Mouse (Mus musculus) neural tube, embryonic 15.5 days (tissue): ENCODE results near the gene Tnfrsf25. TPM values are rescaled to one million over a fixed set of nuclear protein-coding genes. Genes with fewer than 3 reads are reported as not detected.

Experiments
- ATAC-seq: fragments of 200-750 bp; cut with Nextera tagmentation; 2 replicates; pipeline ENCODE4 v1.8.0; 2017; ENCODE audit warnings: mild to moderate bottlenecking, moderate TSS enrichment, moderate library complexity; ENCODE audit not compliant: low FRiP score
- H3K27ac ChIP-seq: fragments of 300-500 bp; sonication (generic); replicated peaks from 2 replicates; pipeline ENCODE4 v1.5.1; 2015; ENCODE audit warnings: mild to moderate bottlenecking, inconsistent platforms
- H3K27me3 ChIP-seq: fragments of 300-500 bp; sonication (generic); replicated peaks from 2 replicates; pipeline ENCODE4 v1.6.1; 2015; ENCODE audit warnings: inconsistent platforms
- H3K36me3 ChIP-seq: fragments of 300-500 bp; sonication (generic); 2 replicates; pipeline ENCODE4 v1.6.1; 2015; ENCODE audit warnings: inconsistent platforms
- H3K4me1 ChIP-seq: fragments of 300-500 bp; sonication (generic); 2 replicates; pipeline ENCODE4 v1.6.1; 2015; ENCODE audit warnings: inconsistent platforms
- H3K4me2 ChIP-seq: fragments of 300-500 bp; sonication (generic); 2 replicates; pipeline ENCODE4 v1.6.1; 2015; ENCODE audit warnings: inconsistent platforms, mild to moderate bottlenecking, moderate library complexity
- H3K4me3 ChIP-seq: fragments of 300-500 bp; sonication (generic); replicated peaks from 2 replicates; pipeline ENCODE4 v1.5.1; 2015; ENCODE audit warnings: mild to moderate bottlenecking, inconsistent platforms
- H3K9ac ChIP-seq: fragments of 300-500 bp; sonication (generic); replicated peaks from 2 replicates; pipeline ENCODE4 v1.6.1; 2015; ENCODE audit warnings: mild to moderate bottlenecking, inconsistent platforms
- H3K9me3 ChIP-seq: fragments of 300-500 bp; sonication (generic); replicated peaks from 2 replicates; pipeline ENCODE4 v1.6.1; 2016; ENCODE audit warnings: inconsistent platforms
- WGBS: fragments of 180-500 bp; shearing (Covaris S2); methylation state at CpG from one replicate; pipeline ENCODE4 v1.1.7; 2015; ENCODE audit warnings: mixed read lengths; 5-methylcytosine and 5-hydroxymethylcytosine counted together
- polyA plus RNA-seq: library from polyadenylated mRNA; unstranded; fragments of >200 nt; fragmentation: Nextera tagmentation; extraction: Ambion mirVana; gene quantifications from 2 replicates; pipeline ENCODE4 v1.2.1, GENCODE M21; 2015

Tnfrsf25 gene
- polyA plus RNA-seq, 1 experiment from 2014 or later, result 1.2 TPM

DNA sequence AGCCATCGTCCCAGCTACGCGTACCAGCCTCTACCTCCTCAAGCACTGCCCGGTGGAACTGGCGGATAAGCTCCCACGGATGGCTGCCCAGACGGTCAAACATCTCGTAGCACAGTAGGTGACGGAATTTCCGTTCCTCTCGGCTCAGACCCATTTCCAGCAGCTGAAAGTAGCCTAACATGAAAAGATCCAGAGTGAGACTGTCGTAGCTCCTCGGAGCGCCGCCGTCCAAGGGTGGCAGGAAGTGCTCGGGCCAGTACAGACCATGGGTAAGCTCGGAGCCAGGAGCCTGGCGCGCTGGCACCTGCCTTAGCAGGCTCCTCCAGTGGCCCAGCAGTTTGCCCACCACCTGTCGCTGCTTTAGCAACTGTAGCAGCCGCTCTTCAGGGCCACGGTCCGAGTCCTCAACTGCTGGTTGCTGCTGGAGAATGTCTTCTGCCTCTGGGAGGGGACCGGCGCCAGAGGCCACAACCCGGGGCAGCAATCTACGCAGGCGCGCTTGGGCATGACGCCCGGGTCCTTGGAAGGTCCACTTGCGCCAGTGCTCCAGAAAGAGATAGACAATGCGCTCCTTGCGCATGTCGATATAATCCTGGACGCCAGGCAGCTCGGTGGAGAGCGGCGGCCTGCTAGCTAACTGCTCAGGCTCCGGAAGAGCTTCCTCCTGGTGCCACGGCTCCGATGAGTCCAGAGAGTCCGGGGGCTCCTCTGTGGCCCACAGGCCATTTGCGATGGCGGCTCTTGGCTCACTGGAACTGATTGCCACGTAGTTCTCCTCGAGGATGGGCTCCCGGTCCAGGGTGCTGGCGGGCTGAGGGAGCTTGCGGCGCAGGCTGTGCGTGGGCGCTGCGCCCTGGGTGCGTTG is 9.7 kb downstream of the Tnfrsf25 start:
- H3K4me3 ChIP-seq, result peak overlapping the region; percentile 28
- peak overlapping the region; percentile 28; the same call in 1 of the 2 replicates for H3K9ac ChIP-seq
- H3K36me3 ChIP-seq, result no peaks in the 10 kb centered on the region
- 5% methylated on average over 56 of the region's 56 CpGs for WGBS
- no peak for ATAC-seq
- H3K9me3 ChIP-seq, result no peaks in the 10 kb centered on the region
- H3K27ac ChIP-seq, result no peak overlapping the region
- peak overlapping the region; percentile 53 for H3K4me2 ChIP-seq
- H3K27me3 ChIP-seq, result peaks cover 99% of the 10 kb centered on the region
- peaks cover 32% of the 10 kb centered on the region for H3K4me1 ChIP-seq

GRCm38 (mm10) chr4:152126026-152126920 is 10.5 kb downstream of the Tnfrsf25 start:
- Histone ChIP-seq H3K27me3 (peaks cover 99% of the 10 kb centered on the region), H3K36me3 (no peaks in the 10 kb centered on the region), H3K4me1 (peaks cover 32% of the 10 kb centered on the region), H3K4me2 (peak overlapping the region; percentile 53), H3K4me3 (peak overlapping the region; percentile 28), H3K9ac (peak overlapping the region; percentile 28), H3K9me3 (no peaks in the 10 kb centered on the region), H3K27ac (no peak overlapping the region)
- no peak for ATAC-seq
- WGBS, result 3% methylated on average over 65 of the region's 65 CpGs

DNA sequence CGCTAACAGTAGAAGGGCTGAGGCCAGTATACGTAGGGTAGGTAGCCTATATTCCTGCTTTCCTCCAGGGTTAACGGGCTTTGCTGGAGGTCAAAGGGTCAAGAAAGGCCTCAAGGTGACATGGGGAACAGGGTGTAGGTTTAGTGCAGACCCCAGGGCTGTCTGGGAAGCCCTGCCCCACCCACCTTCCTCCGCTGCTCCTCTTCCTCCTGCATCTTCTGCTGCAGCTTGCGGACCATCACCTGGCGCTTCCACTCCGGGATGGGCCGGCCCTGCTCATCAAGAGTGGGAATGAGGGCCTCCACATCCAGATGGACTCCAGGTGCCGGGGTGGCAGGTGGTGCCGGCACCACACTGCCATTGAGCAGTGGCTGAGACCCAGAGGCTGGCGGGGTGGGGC is 12.2 kb downstream of the Tnfrsf25 start:
- no peak for ATAC-seq
- H3K4me3 ChIP-seq, result no peak overlapping the region
- H3K27ac ChIP-seq, result no peak overlapping the region
- 85% methylated on average over 11 of the region's 11 CpGs for WGBS
- H3K4me2 ChIP-seq, result no peak overlapping the region
- H3K9ac ChIP-seq, result no peak overlapping the region
- H3K4me1 ChIP-seq, result peaks cover 42% of the 10 kb centered on the region
- H3K27me3 ChIP-seq, result peaks cover 99% of the 10 kb centered on the region
- H3K36me3 ChIP-seq, result no peaks in the 10 kb centered on the region
- no peaks in the 10 kb centered on the region for H3K9me3 ChIP-seq

DNA sequence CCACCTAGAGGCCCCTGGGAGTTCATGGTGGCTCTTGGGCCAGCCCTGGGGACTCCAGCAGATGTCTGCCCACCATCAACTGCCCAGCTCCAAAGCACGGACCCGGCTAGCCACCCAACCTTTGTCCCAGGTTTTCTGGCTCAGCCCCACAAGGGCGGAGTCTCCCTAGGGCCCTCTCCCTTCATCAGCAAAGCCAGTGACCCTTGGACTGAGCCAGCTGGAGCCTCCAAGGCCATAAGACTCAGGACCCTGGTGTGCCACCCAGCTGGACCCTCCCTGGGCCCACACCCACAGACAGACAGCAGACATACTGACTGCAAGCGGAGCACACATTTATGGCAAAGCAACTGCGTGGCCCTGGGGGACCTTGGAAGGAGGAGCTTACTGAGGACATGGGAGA is 13.1 kb downstream of the Tnfrsf25 start:
- H3K27me3 ChIP-seq, result peaks cover 99% of the 10 kb centered on the region
- no peak overlapping the region for H3K4me2 ChIP-seq
- no peak overlapping the region for H3K27ac ChIP-seq
- H3K4me1 ChIP-seq, result peaks cover 42% of the 10 kb centered on the region
- H3K4me3 ChIP-seq, result no peak overlapping the region
- no peak for ATAC-seq
- 55% methylated on average over 5 of the region's 5 CpGs for WGBS
- H3K9ac ChIP-seq, result no peak overlapping the region
- no peaks in the 10 kb centered on the region for H3K36me3 ChIP-seq
- no peaks in the 10 kb centered on the region for H3K9me3 ChIP-seq

DNA sequence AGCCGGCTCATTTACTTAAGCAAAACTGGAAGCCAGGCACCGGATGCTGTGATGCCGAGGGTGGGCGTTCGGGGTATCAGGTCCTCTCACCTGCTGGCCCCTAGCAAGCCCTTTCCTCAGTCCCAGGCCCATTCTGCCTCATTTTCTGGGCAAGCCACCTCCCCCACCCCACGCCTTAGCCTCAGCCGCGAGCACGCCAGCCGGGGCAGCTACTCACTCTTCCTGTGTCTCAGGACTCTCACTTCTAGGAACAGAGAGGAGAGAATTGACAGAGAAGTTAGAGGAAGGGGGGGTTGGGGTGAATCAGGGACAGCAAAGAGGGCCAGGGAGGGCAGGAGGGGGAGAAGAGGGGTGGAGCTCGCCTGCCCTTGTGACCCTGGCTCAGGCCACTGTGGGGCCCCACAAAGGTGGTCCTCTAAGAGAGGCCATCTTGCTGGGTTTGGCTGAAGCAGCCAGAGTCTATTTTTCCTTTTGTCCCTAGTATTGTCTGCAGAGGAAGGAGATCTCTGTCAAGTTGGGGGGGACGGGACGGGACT is 13.7 kb downstream of the Tnfrsf25 start:
- Histone ChIP-seq H3K4me3 (no peak overlapping the region), H3K9ac (no peak overlapping the region), H3K9me3 (no peaks in the 10 kb centered on the region), H3K36me3 (no peaks in the 10 kb centered on the region), H3K27me3 (peaks cover 99% of the 10 kb centered on the region), H3K4me1 (peaks cover 42% of the 10 kb centered on the region), H3K4me2 (no peak overlapping the region), H3K27ac (no peak overlapping the region)
- WGBS, result 24% methylated on average over 13 of the region's 13 CpGs
- no peak for ATAC-seq

GRCm38 (mm10) chr4:152130771-152131653 is 15.3 kb downstream of the Tnfrsf25 start:
- peak overlapping the region; percentile 23 for H3K9ac ChIP-seq

DNA sequence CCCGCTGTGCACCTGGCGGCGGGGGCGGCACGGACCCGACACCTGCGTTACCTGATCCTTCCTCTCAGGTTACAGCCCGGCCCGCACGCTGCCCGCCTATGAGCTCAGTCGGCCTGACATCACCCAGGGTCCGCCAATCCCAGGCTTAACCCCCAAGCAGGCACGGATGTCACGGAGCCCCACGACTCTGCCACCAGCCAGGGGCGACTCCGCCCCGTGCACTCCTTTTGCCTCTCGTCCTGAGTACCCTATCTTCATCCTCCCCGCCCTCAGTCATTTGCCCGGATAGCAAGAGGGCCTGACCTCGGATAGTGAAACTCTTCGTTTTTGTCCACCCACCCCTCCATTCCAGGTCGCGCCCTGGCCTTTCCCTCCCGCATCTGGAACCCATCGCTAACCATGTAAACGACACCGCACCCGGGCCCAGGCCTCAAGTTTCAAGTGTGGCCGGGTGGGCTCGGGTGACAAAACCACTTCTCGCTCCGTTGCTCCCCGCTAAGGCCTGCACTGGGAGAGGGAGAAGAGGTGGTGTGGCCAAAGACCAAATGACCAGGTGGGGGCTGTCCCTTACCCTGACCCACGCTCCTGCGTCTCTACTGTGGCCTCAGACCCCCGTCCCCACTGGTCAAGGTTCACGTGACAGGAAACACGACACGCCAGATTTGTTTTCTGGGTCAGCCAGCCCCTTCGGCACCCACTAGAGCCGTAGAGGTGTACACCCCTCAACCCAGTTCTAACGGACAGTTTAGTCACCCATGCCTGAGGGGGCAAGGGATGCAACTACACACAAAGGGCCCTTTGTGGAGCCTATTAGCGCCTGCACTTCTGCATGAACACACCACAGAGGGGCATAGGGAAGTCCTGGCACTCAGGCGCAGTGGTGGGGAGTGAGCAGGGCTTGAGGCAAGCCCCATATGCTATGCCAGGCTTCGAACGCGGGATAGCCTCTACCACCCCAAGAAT is 16.4 kb downstream of the Tnfrsf25 start:
- H3K4me1 ChIP-seq, result peaks cover 21% of the 10 kb centered on the region
- no peak for ATAC-seq
- peaks cover 86% of the 10 kb centered on the region for H3K27me3 ChIP-seq
- H3K4me2 ChIP-seq, result peak overlapping the region; percentile 61
- no peaks in the 10 kb centered on the region for H3K36me3 ChIP-seq
- peak overlapping the region; percentile 36 for H3K4me3 ChIP-seq
- no peaks in the 10 kb centered on the region for H3K9me3 ChIP-seq
- H3K9ac ChIP-seq, result no peak overlapping the region
- H3K27ac ChIP-seq, result no peak overlapping the region
- WGBS, result 5% methylated on average over 50 of the region's 50 CpGs

More at GRCm38 (mm10) chr4:152130771-152131653, 15.3 kb downstream of the Tnfrsf25 start:
- Histone ChIP-seq H3K27ac (peak overlapping the region; percentile 13; the same call in 1 of the 2 replicates), H3K4me3 (peak overlapping the region; percentile 36), H3K4me2 (peak overlapping the region; percentile 61), H3K36me3 (no peaks in the 10 kb centered on the region), H3K4me1 (peaks cover 30% of the 10 kb centered on the region), H3K27me3 (peaks cover 94% of the 10 kb centered on the region), H3K9me3 (no peaks in the 10 kb centered on the region)
- WGBS, result under 1% methylated on average over 67 of the region's 85 CpGs
- peak; percentile 58 for ATAC-seq

GRCm38 (mm10) chr4:152132772-152133169 is 17.0 kb downstream of the Tnfrsf25 start:
- WGBS, result 28% methylated on average over 10 of the region's 10 CpGs

DNA sequence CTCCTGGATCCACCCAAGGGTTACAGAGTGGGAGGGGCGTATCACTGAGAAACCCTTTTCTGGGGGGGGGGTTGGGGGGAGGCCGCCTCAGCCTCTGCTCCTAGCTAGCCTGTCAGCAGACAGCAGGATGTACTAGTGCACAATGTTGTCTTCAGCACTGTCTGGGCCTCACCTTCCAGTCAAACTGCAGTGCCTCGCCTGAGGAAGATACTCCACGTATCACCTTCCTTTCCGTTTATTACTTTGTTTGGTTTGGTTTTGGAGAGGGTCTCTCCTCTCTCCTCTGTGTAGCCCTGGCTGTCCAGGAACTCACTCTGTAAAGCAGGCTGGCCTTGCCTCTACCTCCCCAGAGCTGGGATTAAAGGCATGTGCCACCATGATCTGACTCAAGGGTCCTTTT is 17.5 kb downstream of the Tnfrsf25 start:
- ATAC-seq, result no peak
- Histone ChIP-seq H3K27me3 (peaks cover 81% of the 10 kb centered on the region), H3K36me3 (no peaks in the 10 kb centered on the region), H3K4me3 (no peak overlapping the region), H3K27ac (no peak overlapping the region), H3K4me2 (no peak overlapping the region), H3K9me3 (no peaks in the 10 kb centered on the region), H3K4me1 (peaks cover 22% of the 10 kb centered on the region), H3K9ac (no peak overlapping the region)
- WGBS, result 44% methylated on average over 5 of the region's 5 CpGs

More at GRCm38 (mm10) chr4:152132772-152133169, 17.0 kb downstream of the Tnfrsf25 start:
- H3K27ac ChIP-seq, result no peak overlapping the region
- H3K4me2 ChIP-seq, result no peak overlapping the region
- H3K9ac ChIP-seq, result no peak overlapping the region
- peaks cover 21% of the 10 kb centered on the region for H3K4me1 ChIP-seq
- no peaks in the 10 kb centered on the region for H3K36me3 ChIP-seq
- H3K4me3 ChIP-seq, result no peak overlapping the region
- H3K9me3 ChIP-seq, result no peaks in the 10 kb centered on the region
- no peak for ATAC-seq
- peaks cover 83% of the 10 kb centered on the region for H3K27me3 ChIP-seq

DNA sequence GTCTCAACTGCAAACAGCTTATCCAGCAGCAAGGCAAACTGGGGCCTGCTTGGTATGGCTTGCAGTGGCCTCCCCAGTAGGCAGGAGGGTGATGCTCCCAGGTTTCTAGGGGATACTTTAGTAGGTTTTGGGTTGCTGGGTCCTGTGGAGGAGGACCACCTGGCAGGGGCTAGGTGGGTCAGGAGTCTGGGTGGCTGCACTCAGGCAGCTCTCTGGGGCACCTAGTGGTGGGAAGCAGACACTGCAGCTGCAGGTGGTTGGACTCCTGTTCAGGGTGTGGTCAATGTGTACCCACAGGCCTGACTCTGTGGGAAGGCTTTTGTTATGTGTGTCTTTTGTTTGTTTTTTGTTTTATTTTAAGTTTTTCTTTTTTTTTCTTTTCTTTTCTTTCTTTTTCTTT is 18.8 kb downstream of the Tnfrsf25 start:
- no peak overlapping the region for H3K9ac ChIP-seq
- peaks cover 30% of the 10 kb centered on the region for H3K4me1 ChIP-seq
- no peaks in the 10 kb centered on the region for H3K36me3 ChIP-seq
- H3K4me3 ChIP-seq, result no peak overlapping the region
- H3K27ac ChIP-seq, result no peak overlapping the region
- ATAC-seq, result no peak
- H3K27me3 ChIP-seq, result peaks cover 78% of the 10 kb centered on the region
- no peak overlapping the region for H3K4me2 ChIP-seq
- no peaks in the 10 kb centered on the region for H3K9me3 ChIP-seq
